Mouse (Mus musculus): ENCODE results near the gene Snap47. TPM values are rescaled to one million over a fixed set of nuclear protein-coding genes. Genes with fewer than 3 reads are reported as not detected.
A peak's percentile ranks its signal among the peaks of the same experiment; 100 is the strongest.
"Not testable (repeated sequence)": the region's sequence is repeated elsewhere in the genome, so short reads cannot be mapped to it uniquely, and the experiment has no call there.

The Snap47 gene
- polyA plus RNA-seq, 1 experiment, result 91.7 TPM

DNA sequence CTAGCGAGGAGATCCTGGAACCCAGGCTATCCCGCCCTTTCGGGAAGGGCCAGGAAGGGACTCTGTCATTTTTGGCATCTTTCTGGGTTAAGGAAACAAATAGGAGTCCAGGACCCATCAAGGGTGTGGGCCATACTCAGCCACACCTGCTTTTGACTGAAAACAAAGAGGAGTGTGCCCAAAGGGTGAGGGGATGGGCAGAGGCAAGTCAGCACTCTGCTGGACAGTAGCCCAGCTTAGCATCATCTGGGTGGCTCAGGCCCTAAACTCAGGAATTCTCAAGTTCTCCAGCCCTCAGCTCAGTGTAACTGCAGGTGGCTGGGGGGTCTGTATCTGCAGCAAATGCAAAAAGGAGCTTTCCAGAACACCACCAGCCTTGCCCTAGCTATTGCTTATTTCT lies 73.0 kb downstream of the Snap47 start:
- Histone ChIP-seq H3K4me3 (ENCODE audit: insufficient read depth, low read depth, low read length) (no peak overlapping the region), H3K4me1 (ENCODE audit: control insufficient read depth, insufficient read depth, low read length) (no peaks in the 10 kb centered on the region), H3K27me3 (replicated peaks; ENCODE audit: control insufficient read depth, insufficient read depth, low read length) (no peaks in the 10 kb centered on the region), H3K36me3 (ENCODE audit: control insufficient read depth, insufficient read depth, low read length) (no peaks in the 10 kb centered on the region), H3K27ac (ENCODE audit: insufficient read depth, low read depth, low read length) (no peak overlapping the region)
- DNase-seq, result no peak
- TF ChIP-seq CTCF (conservative IDR thresholded peaks at IDR 0.05; ENCODE audit: insufficient read depth, insufficient read length, low read depth, low read length) (no peak), POLR2A (IDR thresholded peaks at IDR 0.05; ENCODE audit: low read depth, low read length) (no peak)
- WGBS, result 84% methylated on average over 3 of the region's 3 CpGs

DNA sequence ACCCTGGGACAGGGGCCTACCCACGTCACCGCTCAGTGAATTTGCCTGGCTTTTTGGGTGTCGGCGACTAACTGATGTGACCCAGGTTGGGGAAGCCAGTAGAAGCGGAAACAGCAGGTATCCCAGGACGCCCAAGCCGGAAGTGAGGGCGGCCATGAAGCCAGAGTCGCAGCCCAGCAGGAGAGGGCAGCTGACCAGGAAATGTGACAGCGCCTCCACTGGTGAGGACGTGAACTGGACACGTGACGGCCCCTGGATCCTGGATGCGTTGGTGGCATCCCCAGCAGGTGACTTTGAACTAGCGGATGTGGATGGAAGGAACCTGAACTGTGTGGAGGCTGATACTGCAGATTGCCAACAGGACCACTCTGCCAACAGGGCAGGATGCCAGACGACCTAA lies 75.5 kb downstream of the Snap47 start, which contains the start of gene Prss38:
TSS of gene Prss38 (minus strand) at position 183 of the 400 bp plus-strand sequence.
- Histone ChIP-seq H3K36me3 (ENCODE audit: control insufficient read depth, insufficient read depth, low read length) (no peaks in the 10 kb centered on the region), H3K4me3 (ENCODE audit: insufficient read depth, low read depth, low read length) (no peak within 1 kb of the TSS)
- 80% methylated on average over 16 of the region's 16 CpGs for WGBS

DNA sequence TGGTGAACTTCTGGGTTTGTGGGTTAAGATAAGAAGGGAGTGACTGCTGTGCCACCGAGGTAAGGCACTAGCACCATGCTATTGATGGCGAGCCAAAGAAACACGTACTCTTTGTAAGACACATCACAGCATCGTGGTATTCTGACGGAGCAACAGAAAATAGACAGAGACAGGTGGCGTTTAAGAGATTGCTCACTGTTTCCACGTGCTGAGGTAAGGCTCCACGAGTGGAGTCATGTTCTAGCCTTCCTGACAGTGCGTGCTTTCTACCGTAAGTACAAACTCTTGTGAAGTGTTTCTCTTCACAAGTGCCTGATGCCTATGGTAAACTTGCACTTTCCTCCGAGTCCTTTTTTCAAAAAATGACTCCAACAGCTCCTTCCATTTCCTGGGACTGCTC lies 81.1 kb downstream of the Snap47 start:
- 81% methylated on average over 11 of the region's 11 CpGs for WGBS
- no peak for DNase-seq
- H3K27me3 ChIP-seq (replicated peaks; ENCODE audit: control insufficient read depth, insufficient read depth, low read length), result no peaks in the 10 kb centered on the region
- no peak overlapping the region for H3K27ac ChIP-seq (ENCODE audit: insufficient read depth, low read depth, low read length)
- no peaks in the 10 kb centered on the region for H3K4me1 ChIP-seq (ENCODE audit: control insufficient read depth, insufficient read depth, low read length)
- H3K4me3 ChIP-seq (ENCODE audit: insufficient read depth, low read depth, low read length), result no peak overlapping the region
- no peaks in the 10 kb centered on the region for H3K36me3 ChIP-seq (ENCODE audit: control insufficient read depth, insufficient read depth, low read length)
- no peak for TF ChIP-seq POLR2A (IDR thresholded peaks at IDR 0.05; ENCODE audit: low read depth, low read length)
- TF ChIP-seq CTCF (conservative IDR thresholded peaks at IDR 0.05; ENCODE audit: insufficient read depth, insufficient read length, low read depth, low read length), result no peak

More for the DNA sequence above, 75.5 kb downstream of the Snap47 start, which contains the start of gene Prss38:
- H3K27ac ChIP-seq (ENCODE audit: insufficient read depth, low read depth, low read length), result no peak within 1 kb of the TSS
- no peaks in the 10 kb centered on the region for H3K4me1 ChIP-seq (ENCODE audit: control insufficient read depth, insufficient read depth, low read length)
- TF ChIP-seq CTCF (conservative IDR thresholded peaks at IDR 0.05; ENCODE audit: insufficient read depth, insufficient read length, low read depth, low read length) (0 out of 2 replicates have a peak, but pooled peaks have one; percentile 11), POLR2A (IDR thresholded peaks at IDR 0.05; ENCODE audit: low read depth, low read length) (no peak)
- no peaks in the 10 kb centered on the region for H3K27me3 ChIP-seq (replicated peaks; ENCODE audit: control insufficient read depth, insufficient read depth, low read length)
- no peak for DNase-seq

DNA sequence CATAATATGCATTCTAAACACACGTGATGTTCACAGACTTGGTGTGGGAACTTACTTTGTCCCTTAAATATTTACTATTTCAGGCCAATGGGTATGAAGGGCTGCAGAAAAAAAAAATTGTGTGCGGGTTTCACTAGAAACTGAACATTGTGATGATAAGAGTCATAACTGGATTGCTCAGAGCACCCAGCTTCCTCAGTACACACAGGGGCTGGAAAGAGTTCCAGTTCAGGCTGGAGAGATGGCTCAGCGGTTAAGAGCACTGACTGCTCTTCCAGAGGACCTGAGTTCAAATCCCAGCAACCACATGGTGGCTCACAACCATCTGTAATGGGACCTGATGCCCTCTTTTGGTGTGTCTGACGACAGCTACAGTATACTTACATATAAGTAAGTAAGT lies 83.0 kb downstream of the Snap47 start:
- H3K4me1 ChIP-seq (ENCODE audit: control insufficient read depth, insufficient read depth, low read length); H3K27ac ChIP-seq (ENCODE audit: insufficient read depth, low read depth, low read length); DNase-seq; H3K36me3 ChIP-seq (ENCODE audit: control insufficient read depth, insufficient read depth, low read length); H3K4me3 ChIP-seq (ENCODE audit: insufficient read depth, low read depth, low read length); H3K27me3 ChIP-seq (replicated peaks; ENCODE audit: control insufficient read depth, insufficient read depth, low read length): not testable (repeated sequence)
- 89% methylated on average over 4 of the region's 4 CpGs for WGBS

DNA sequence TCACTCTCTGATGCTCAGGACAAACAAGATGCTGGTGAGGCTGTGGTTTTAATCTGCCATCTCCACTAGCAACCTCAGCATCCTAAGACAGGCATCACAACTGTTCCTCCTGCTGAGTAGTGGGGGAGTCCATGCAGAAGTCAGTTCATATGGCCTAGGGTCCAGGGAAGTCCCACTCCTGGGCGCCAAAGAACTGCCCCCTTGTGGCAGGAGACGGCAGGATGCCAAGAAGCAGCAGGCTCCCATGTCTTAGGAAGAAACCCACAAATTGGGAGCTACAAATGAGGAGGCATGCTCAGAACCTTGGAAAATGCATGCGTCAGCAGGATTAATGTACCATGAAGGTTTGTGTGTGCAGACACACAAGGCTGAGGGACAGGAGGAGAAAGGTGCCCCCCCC lies 84.4 kb downstream of the Snap47 start:
- Histone ChIP-seq H3K36me3 (ENCODE audit: control insufficient read depth, insufficient read depth, low read length) (no peaks in the 10 kb centered on the region), H3K4me1 (ENCODE audit: control insufficient read depth, insufficient read depth, low read length) (no peaks in the 10 kb centered on the region), H3K27me3 (replicated peaks; ENCODE audit: control insufficient read depth, insufficient read depth, low read length) (no peaks in the 10 kb centered on the region), H3K4me3 (ENCODE audit: insufficient read depth, low read depth, low read length) (no peak overlapping the region), H3K27ac (ENCODE audit: insufficient read depth, low read depth, low read length) (no peak overlapping the region)
- peak; percentile 9 for DNase-seq
- peak; percentile 42; the same call in 1 of the 2 replicates for TF ChIP-seq CTCF (conservative IDR thresholded peaks at IDR 0.05; ENCODE audit: insufficient read depth, insufficient read length, low read depth, low read length)
- no peak for TF ChIP-seq POLR2A (IDR thresholded peaks at IDR 0.05; ENCODE audit: low read depth, low read length)
- 25% methylated on average over 3 of the region's 3 CpGs for WGBS

DNA sequence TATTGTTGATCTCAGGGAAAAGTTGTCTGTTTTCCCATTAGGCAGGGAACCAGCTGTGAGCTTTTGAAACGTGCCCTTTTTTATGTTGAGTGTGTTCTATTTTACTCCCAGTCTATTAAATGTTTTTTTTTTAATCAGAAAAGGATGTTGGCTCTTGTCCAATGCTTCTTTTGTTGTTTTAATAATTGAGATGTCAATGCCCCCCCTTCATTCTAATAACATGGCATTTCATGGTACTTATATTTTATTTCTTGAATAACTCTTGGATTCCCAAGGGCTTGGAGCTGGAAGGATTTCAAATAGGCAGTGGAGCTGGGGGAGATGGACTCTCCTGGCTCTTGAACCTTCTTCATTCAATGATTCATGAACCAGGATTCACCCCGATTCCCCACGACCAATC lies 85.0 kb downstream of the Snap47 start:
- 67% methylated on average over 3 of the region's 3 CpGs for WGBS
- no peak overlapping the region for H3K4me3 ChIP-seq (ENCODE audit: insufficient read depth, low read depth, low read length)
- TF ChIP-seq POLR2A (IDR thresholded peaks at IDR 0.05; ENCODE audit: low read depth, low read length), result no peak
- no peak for TF ChIP-seq CTCF (conservative IDR thresholded peaks at IDR 0.05; ENCODE audit: insufficient read depth, insufficient read length, low read depth, low read length)
- H3K27ac ChIP-seq (ENCODE audit: insufficient read depth, low read depth, low read length), result no peak overlapping the region
- no peaks in the 10 kb centered on the region for H3K4me1 ChIP-seq (ENCODE audit: control insufficient read depth, insufficient read depth, low read length)
- H3K36me3 ChIP-seq (ENCODE audit: control insufficient read depth, insufficient read depth, low read length), result no peaks in the 10 kb centered on the region
- no peak for DNase-seq
- H3K27me3 ChIP-seq (replicated peaks; ENCODE audit: control insufficient read depth, insufficient read depth, low read length), result no peaks in the 10 kb centered on the region

DNA sequence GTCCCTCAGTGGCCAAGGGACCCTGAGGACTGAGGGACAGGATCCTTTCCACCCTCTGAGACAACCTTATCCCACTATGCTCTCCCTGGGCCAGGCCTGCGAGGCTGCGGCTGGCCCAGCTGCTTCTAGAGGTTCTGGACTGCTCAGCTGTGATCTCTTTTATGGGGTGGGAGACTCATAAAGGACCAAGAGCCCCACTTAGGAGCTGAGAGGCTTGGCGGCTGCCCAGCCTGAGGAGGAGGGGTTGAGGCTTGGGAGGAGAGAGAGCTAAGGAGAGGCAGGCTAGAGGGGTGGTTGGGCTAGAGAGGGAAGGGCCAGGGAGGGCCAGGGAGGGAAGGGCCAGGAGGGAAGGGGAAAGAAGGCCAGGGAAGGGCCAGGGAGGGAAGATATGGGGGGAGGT lies 86.6 kb downstream of the Snap47 start:
- WGBS, result 75% methylated on average over 3 of the region's 3 CpGs
- no peak overlapping the region for H3K4me3 ChIP-seq (ENCODE audit: insufficient read depth, low read depth, low read length)
- H3K27me3 ChIP-seq (replicated peaks; ENCODE audit: control insufficient read depth, insufficient read depth, low read length), result no peaks in the 10 kb centered on the region
- H3K27ac ChIP-seq (ENCODE audit: insufficient read depth, low read depth, low read length), result no peak overlapping the region
- TF ChIP-seq POLR2A (IDR thresholded peaks at IDR 0.05; ENCODE audit: low read depth, low read length), result no peak
- no peak for TF ChIP-seq CTCF (conservative IDR thresholded peaks at IDR 0.05; ENCODE audit: insufficient read depth, insufficient read length, low read depth, low read length)
- no peaks in the 10 kb centered on the region for H3K36me3 ChIP-seq (ENCODE audit: control insufficient read depth, insufficient read depth, low read length)
- DNase-seq, result no peak
- H3K4me1 ChIP-seq (ENCODE audit: control insufficient read depth, insufficient read depth, low read length), result no peaks in the 10 kb centered on the region

DNA sequence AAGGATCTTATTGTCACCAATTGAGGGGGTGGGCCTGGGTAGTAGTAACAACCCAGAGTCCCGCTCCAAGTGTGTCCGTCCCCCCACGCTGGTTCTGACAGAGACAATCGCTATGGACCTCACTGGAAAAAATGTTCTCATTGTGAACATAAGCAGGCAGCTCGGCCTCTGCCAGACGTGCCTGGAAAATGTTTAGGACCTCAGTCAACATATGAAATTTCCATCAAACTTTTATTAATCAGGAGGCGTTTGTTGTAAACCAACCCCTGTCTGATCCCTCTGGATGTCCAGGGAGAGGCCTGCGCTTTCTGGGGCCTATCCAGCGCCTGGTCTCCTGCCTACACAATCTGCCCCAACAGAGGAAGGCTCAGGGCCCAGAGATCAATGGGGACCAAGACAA lies 87.0 kb downstream of the Snap47 start:
- H3K27me3 ChIP-seq (replicated peaks; ENCODE audit: control insufficient read depth, insufficient read depth, low read length), result no peaks in the 10 kb centered on the region
- 93% methylated on average over 9 of the region's 9 CpGs for WGBS
- no peaks in the 10 kb centered on the region for H3K4me1 ChIP-seq (ENCODE audit: control insufficient read depth, insufficient read depth, low read length)
- H3K27ac ChIP-seq (ENCODE audit: insufficient read depth, low read depth, low read length), result no peak overlapping the region
- TF ChIP-seq POLR2A (IDR thresholded peaks at IDR 0.05; ENCODE audit: low read depth, low read length), result no peak
- no peak for TF ChIP-seq CTCF (conservative IDR thresholded peaks at IDR 0.05; ENCODE audit: insufficient read depth, insufficient read length, low read depth, low read length)
- no peaks in the 10 kb centered on the region for H3K36me3 ChIP-seq (ENCODE audit: control insufficient read depth, insufficient read depth, low read length)
- H3K4me3 ChIP-seq (ENCODE audit: insufficient read depth, low read depth, low read length), result no peak overlapping the region
- DNase-seq, result no peak

All from kidney, adult 2 months (tissue).